Mouse (Mus musculus): ENCODE data around the gene F2rl1.

F2rl1 gene

GRCm38 (mm10) chr13:95470970-95471369, 54.1 kb downstream of the F2rl1 start:
- no peak for DNase-seq (ENCODE audit: low read depth, low spot score)
